Mouse (Mus musculus) lung, postnatal 14 days (tissue): ENCODE data around the gene Gfra1.

Experiments used
- DNase-seq: peaks from one replicate; pipeline ENCODE4 v3.0.0; 2021

Gfra1 gene

GRCm38 (mm10) chr19:58441246-58441645 lies 14.5 kb downstream of the Gfra1 start:
- no peak for DNase-seq

DNA sequence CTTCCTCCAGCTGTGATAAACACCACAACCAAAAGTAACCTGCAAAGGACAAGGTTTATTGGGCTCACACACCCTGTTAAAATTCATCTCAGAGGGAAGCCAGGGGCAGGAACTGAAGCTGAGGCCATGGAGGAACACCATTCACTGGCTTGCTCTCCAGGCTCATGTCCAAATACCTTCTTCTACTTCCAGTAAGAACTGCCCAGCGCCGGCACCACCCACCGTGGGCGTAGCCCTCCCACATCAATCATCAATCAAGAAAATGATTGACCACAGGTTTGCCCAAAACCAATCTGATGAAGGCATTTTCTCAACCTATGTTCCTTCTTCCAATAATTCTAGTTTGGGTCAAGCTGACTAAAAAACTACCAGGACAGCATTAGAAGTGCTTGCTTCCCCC lies 16.9 kb downstream of the Gfra1 start:
- DNase-seq, result no peak

DNA sequence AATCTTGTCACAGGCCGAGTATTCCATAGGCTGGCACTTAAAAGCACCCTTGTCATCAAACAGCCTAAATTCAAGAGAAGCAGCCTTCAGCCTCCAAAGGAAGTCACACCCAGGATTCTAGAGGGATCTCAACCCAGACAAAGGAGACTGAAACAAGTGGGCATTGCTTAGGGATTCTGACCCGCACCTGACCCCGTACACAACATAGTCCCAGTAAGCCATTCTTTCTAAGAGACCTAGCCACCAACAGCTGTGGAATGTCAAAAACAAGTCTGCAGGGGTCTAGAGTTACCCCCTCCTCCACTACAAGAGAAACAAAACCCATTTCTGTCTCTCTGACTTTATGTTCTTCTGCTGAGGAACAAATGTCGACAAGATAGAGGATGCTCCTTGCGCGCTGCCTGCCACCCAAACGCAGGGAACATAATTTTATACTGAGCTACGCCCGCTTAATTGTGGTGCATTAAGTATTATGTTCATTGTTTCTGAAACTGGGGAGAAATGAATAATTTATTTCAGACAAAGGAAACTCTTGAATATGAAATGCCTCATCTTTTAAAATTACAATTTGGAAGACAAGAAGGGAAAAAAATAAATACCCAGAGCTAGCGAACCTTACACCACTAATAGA lies 18.2 kb downstream of the Gfra1 start:
- DNase-seq, result no peak

- no peak for DNase-seq
Measured at GRCm38 (mm10) chr19:58436874-58437273, 18.8 kb downstream of the Gfra1 start.

- DNase-seq, result no peak
Measured at GRCm38 (mm10) chr19:58435877-58436276, 19.8 kb downstream of the Gfra1 start.

DNA sequence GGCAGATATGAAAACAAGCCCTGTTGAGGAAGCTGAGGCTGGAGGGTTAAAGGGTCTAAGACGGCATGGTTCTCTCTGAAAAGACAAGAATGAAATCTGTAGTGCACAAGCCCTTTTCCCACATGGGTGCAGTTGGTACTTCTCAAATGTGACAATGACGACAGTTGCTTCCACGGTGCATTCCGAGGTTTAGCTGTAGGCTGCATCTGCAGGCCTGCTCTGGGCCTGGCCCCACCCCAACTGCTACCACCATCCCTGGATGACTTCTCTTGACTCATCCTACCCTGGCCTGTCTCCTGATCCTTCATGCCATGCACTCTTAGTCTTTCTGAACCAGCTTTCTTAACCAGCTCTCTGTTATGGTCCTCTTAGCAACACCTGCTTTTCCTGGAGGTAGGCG lies 22.9 kb downstream of the Gfra1 start:
- no peak for DNase-seq

DNA sequence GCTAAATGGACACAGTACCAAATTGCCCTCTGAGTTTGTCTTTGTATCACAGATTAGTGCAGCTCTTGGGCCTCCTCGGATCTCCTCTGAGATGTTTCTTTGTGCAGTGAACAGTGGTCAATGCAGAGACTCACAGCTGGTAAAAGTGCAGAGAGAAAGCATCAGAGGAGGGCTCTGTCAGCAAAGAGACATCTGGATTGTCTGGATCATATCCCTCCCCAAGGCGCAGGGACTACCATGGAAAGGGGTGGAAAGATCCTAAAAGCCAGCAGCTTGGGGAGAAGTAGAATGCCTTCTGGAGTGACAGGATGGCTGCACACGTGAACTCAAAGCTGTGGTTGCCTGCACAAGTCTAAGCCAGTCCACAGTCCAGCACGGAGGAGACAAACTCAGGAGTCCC lies 27.2 kb downstream of the Gfra1 start:
- no peak for DNase-seq

DNA sequence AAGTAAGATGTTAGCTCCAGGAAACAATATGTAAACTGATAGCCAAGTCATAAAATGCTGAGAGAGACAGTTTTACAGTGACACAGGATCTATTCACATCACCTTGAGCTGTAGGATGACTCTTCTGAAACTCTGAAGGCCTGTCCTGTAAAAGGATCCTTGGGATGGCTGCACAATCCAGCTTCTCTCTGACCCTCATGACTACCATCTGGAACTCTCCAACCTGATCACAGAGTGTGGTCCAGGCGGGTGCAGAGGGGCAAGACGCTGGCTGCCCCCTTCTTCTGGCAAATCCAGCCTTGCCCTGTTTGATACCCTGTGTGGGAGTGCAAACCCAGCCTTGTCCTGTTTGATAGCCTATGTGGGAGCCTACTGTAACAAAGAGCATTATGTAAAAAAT lies 28.4 kb downstream of the Gfra1 start:
- DNase-seq, result no peak

DNA sequence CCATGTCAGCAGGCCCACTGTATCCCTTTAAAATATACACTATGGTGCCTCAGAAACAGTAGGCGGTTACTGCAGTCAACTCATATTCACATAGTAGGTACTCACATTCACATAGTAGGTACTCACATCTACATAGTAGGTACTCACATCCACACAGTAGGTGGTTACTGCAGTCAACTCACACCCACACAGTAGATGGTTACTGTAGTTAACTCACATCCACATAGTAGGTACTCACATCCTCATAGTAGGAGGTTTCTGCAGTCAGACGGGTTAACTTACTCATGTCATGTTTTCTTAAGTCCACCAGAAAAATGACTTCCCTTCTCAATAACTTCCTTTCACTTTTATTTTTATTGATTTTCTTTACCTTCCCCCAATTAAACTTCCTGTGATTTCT lies 30.8 kb downstream of the Gfra1 start:
- no peak for DNase-seq

GRCm38 (mm10) chr19:58424179-58424578 lies 31.5 kb downstream of the Gfra1 start:
- no peak for DNase-seq

DNA sequence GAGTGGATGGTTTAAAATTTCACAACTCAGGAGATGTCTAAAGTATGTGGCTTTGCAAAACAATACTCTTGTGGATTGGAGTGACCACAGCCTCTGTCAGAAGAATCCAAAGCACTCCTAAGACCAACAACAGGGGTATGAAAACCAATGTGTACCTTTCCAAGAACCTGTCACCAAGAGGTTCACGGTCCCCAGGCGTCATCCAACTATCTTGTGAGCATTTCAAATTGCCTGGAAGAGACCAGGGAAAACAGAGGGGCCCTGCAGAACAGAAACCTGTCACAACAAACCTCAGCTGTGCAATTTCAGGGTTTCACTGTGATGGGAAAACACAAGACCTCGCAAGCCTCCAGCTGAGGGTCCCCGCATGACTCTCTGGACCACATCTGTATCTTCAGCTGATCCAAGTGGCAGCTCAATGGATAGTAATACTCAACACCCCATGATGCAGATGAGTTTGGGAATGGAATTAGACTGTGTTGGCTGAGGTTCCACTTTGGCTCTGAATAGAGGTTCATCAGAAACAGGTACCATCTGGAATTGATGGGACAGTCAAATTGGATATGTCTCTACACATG lies 32.7 kb downstream of the Gfra1 start:
- no peak for DNase-seq

- DNase-seq, result no peak
Measured at GRCm38 (mm10) chr19:58419685-58420084, 36.0 kb downstream of the Gfra1 start.

DNA sequence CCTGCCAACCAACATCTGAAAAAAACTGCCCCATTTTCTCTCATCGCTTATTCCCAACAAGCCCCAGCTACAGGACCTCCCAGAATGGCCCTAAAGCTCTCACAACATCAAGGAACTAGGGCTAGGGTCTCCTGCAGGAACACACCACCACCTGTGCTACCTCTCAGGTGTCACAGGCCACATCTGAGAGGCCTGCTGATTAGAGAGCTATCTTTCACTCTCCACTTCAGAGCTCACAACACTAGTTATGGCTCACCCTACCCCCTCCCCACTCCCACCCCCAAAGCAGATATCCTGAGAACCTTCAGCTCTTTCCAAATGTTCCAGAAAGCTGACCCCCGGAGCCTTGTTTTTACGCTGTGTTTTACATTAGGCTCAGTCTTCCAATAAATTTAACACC lies 36.4 kb downstream of the Gfra1 start:
- no peak for DNase-seq

DNA sequence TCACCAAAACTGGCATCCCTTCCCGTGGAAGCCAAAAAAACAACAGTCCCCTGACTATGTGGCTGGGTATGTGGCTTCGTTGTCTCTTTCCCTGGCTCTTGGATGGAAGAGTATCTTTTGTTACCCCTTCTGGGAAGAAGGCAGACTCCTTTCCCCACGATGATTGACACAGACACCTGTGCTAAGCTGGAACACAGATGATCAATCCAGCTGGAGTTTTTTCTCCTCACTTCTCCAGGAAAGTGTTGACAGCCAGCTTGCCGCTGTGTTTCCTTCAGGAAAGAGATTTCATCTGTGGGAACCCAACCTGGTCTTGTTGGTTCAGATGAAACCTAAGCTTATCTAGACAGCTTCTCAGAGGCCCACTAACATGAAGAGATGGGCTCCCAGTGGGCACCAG lies 40.5 kb downstream of the Gfra1 start:
- no peak for DNase-seq

DNA sequence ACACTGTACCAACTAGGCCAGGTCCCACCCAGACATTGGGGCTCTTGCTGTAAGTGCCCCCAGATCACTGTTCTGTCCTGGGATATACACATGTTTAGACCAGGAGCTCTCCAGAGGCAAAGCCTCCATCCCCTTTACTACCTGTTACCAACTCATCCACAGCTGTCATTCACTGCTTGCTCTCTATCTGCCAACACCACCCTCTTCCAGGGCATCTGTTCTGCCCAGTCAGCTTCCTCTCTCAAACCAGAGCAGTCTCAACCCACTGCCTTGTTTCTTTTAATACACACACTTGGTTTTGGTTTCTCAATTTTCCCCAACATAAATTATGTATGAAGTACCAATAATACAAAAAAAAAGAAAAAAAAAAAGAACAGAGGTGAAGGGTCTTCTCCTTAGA lies 41.0 kb downstream of the Gfra1 start:
- DNase-seq, result no peak

DNA sequence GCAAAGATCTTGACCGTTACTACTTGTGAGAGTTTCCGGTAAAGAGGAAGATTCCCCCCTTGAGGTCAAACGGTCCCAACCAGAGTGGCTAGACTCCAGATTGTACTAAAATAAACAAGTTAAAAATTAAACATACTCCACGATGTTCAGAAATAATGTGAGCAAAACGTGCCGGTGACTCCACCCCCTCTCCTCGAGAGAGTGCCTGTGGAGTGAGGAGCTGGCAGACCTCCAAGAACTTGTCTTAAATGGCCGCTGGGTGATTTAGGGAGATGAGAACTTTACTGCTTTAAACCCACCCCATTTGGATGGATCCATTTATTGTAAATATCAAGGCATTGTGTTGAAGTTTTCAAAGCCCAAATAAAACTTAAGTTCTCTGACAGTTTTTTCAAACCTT lies 42.4 kb downstream of the Gfra1 start:
- DNase-seq, result peak; percentile 82

GRCm38 (mm10) chr19:58412811-58413210 lies 42.9 kb downstream of the Gfra1 start:
- no peak for DNase-seq

GRCm38 (mm10) chr19:58406726-58407125 lies 49.0 kb downstream of the Gfra1 start:
- no peak for DNase-seq

- no peak for DNase-seq
Measured at GRCm38 (mm10) chr19:58400224-58400623, 55.5 kb downstream of the Gfra1 start.

DNA sequence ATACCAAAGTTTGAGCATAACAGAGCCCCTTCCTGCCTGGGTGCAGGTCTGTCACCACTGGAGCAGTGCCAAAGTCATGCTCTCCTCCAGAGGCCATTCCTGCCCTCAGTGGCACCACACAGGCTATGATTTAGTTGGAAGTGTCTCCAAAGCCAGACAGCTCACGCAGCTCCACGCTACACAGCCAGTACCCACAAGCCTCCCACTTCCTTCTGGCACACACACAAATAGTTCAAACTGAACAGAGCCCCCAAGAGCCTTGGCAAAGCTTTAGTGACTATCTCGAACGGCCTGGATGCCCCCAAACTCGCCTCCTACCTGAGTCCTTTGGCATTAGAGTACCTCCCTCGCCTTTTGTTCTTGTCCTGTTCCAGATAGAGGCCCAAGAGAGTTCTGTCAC lies 56.5 kb downstream of the Gfra1 start:
- DNase-seq, result no peak

DNA sequence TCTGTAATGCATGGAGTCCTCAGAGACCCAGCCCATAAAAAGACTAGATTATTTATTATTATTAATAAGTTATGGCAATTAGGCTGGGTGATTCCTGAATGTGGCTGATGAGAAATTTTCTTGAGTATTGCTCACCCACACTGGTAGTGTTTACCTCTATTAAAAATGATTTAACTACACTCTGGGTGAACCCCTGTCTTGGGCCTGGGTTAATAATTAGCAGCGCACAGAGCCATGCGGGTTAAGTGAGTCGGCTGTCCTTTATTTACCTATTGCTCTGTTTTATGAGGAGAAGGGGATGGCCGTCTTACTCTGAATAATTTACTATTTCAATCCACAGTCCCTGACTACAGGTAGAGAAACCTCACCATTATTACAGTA lies 59.1 kb downstream of the Gfra1 start:
- no peak for DNase-seq

GRCm38 (mm10) chr19:58395785-58396603 lies 59.7 kb downstream of the Gfra1 start:
- DNase-seq, result no peak

DNA sequence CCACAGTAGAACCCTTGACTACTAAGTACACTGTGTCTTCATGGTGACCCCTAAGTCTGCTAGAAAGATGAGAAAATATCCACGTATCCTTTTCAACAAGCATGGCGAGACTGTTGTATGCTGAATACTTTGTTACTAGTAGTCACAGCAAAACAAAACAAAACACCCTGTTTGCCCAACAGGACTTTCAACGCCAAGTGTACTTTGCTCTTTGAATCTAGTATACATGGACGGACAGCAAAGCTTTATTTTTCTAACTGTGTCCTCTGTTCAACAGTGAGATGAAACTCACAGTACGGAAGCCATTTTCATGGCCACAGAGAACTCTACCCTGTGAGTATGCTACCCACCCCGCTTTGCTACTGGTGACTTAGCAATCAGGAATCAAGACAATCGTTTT lies 62.6 kb downstream of the Gfra1 start:
- DNase-seq, result no peak

DNA sequence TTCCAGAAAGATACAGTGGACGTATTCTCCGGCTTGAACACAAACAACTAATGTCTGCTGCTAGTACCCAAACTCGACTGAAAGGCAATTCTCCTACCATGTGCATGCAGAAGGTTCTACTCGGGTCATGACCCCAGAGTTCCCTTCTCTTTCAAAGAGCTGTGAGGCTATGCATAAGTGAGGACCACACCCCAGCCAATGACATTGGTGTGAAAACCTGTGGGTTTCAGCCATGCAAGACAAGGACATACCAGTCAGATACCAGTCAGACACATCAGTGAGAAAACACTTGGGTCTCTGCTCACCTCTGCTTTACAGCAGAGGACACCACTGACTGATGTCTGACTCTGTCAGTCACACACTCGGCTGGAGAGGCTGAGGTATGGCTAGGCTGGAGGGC lies 63.9 kb downstream of the Gfra1 start:
- DNase-seq, result no peak

GRCm38 (mm10) chr19:58389466-58389865 lies 66.2 kb downstream of the Gfra1 start:
- DNase-seq, result no peak
